Mouse (Mus musculus): ENCODE data around the gene Slc8a2. TPM values are rescaled to one million over a fixed set of nuclear protein-coding genes. Genes with fewer than 3 reads are reported as not detected.
A peak's percentile ranks its signal among the peaks of the same experiment; 100 is the strongest.

Slc8a2 gene
- polyA plus RNA-seq, 1 experiment, result not detected

GRCm38 (mm10) chr7:16101726-16102475 is 27.7 kb upstream of the Slc8a2 start:
- no peaks in the 10 kb centered on the region for H3K27me3 ChIP-seq (replicated peaks)
- peak overlapping the region; percentile 28 for H3K4me3 ChIP-seq (replicated peaks)

GRCm38 (mm10) chr7:16102686-16103226 is 26.9 kb upstream of the Slc8a2 start:
- H3K4me1 ChIP-seq, result peaks cover 70% of the 10 kb centered on the region
- peaks cover 74% of the 10 kb centered on the region for H3K36me3 ChIP-seq (replicated peaks; ENCODE audit: low read length)

More at GRCm38 (mm10) chr7:16101726-16102475, 27.7 kb upstream of the Slc8a2 start:
- Histone ChIP-seq H3K36me3 (replicated peaks; ENCODE audit: low read length) (peaks cover 65% of the 10 kb centered on the region), H3K9me3 (no peaks in the 10 kb centered on the region), H3K4me1 (peaks cover 79% of the 10 kb centered on the region)
- TF ChIP-seq FLI1 (IDR thresholded peaks at IDR 0.05; ENCODE audit: low read length) (no peak), GATA1 (IDR thresholded peaks at IDR 0.05; ENCODE audit: borderline replicate concordance, low read length) (no peak)

GRCm38 (mm10) chr7:16103760-16104159 is 25.9 kb upstream of the Slc8a2 start:
- Histone ChIP-seq H3K4me3 (replicated peaks) (peak overlapping the region; percentile 12), H3K36me3 (replicated peaks; ENCODE audit: low read length) (peaks cover 84% of the 10 kb centered on the region), H3K4me1 (peaks cover 69% of the 10 kb centered on the region), H3K9me3 (no peaks in the 10 kb centered on the region), H3K27me3 (replicated peaks) (no peaks in the 10 kb centered on the region)
- no peak for TF ChIP-seq FLI1 (IDR thresholded peaks at IDR 0.05; ENCODE audit: low read length)

More at GRCm38 (mm10) chr7:16102686-16103226, 26.9 kb upstream of the Slc8a2 start:
- H3K4me3 ChIP-seq (replicated peaks), result peak overlapping the region; percentile 29
- no peaks in the 10 kb centered on the region for H3K9me3 ChIP-seq
- no peak for TF ChIP-seq FLI1 (IDR thresholded peaks at IDR 0.05; ENCODE audit: low read length)
- TF ChIP-seq GATA1 (IDR thresholded peaks at IDR 0.05; ENCODE audit: borderline replicate concordance, low read length), result no peak
- no peaks in the 10 kb centered on the region for H3K27me3 ChIP-seq (replicated peaks)

- Histone ChIP-seq H3K36me3 (replicated peaks; ENCODE audit: low read length) (peaks cover 94% of the 10 kb centered on the region), H3K27me3 (replicated peaks) (no peaks in the 10 kb centered on the region), H3K4me3 (replicated peaks) (no peak overlapping the region), H3K4me1 (peaks cover 59% of the 10 kb centered on the region), H3K9me3 (no peaks in the 10 kb centered on the region)
- no peak for TF ChIP-seq GATA1 (IDR thresholded peaks at IDR 0.05; ENCODE audit: borderline replicate concordance, low read length)
- no peak for TF ChIP-seq FLI1 (IDR thresholded peaks at IDR 0.05; ENCODE audit: low read length)
These were observed 24.8 kb upstream of the Slc8a2 start for GRCm38 (mm10) chr7:16104611-16105388.

GRCm38 (mm10) chr7:16108886-16109542 is 20.6 kb upstream of the Slc8a2 start:
- Histone ChIP-seq H3K27me3 (replicated peaks) (no peaks in the 10 kb centered on the region), H3K4me1 (peaks cover 45% of the 10 kb centered on the region), H3K9me3 (no peaks in the 10 kb centered on the region), H3K36me3 (replicated peaks; ENCODE audit: low read length) (peaks cover 100% of the 10 kb centered on the region), H3K4me3 (replicated peaks) (no peak overlapping the region)
- TF ChIP-seq GATA1 (IDR thresholded peaks at IDR 0.05; ENCODE audit: borderline replicate concordance, low read length), result no peak
- no peak for TF ChIP-seq FLI1 (IDR thresholded peaks at IDR 0.05; ENCODE audit: low read length)

- no peaks in the 10 kb centered on the region for H3K9me3 ChIP-seq
- H3K36me3 ChIP-seq (replicated peaks; ENCODE audit: low read length), result peaks cover 100% of the 10 kb centered on the region
- no peaks in the 10 kb centered on the region for H3K27me3 ChIP-seq (replicated peaks)
- no peak overlapping the region for H3K4me3 ChIP-seq (replicated peaks)
- H3K4me1 ChIP-seq, result peaks cover 35% of the 10 kb centered on the region
- no peak for TF ChIP-seq FLI1 (IDR thresholded peaks at IDR 0.05; ENCODE audit: low read length)
- no peak for TF ChIP-seq GATA1 (IDR thresholded peaks at IDR 0.05; ENCODE audit: borderline replicate concordance, low read length)
These were observed 19.5 kb upstream of the Slc8a2 start for GRCm38 (mm10) chr7:16110158-16110557.

- TF ChIP-seq GATA1 (IDR thresholded peaks at IDR 0.05; ENCODE audit: borderline replicate concordance, low read length) (no peak), FLI1 (IDR thresholded peaks at IDR 0.05; ENCODE audit: low read length) (no peak)
- Histone ChIP-seq H3K27me3 (replicated peaks) (no peaks in the 10 kb centered on the region), H3K4me1 (peaks cover 29% of the 10 kb centered on the region), H3K36me3 (replicated peaks; ENCODE audit: low read length) (peaks cover 100% of the 10 kb centered on the region), H3K9me3 (no peaks in the 10 kb centered on the region), H3K4me3 (replicated peaks) (no peak overlapping the region)
These were observed 18.1 kb upstream of the Slc8a2 start for GRCm38 (mm10) chr7:16111284-16112090.

- Histone ChIP-seq H3K4me1 (peaks cover 31% of the 10 kb centered on the region), H3K9me3 (no peaks in the 10 kb centered on the region), H3K4me3 (replicated peaks) (no peak overlapping the region), H3K27me3 (replicated peaks) (no peaks in the 10 kb centered on the region), H3K36me3 (replicated peaks; ENCODE audit: low read length) (peaks cover 72% of the 10 kb centered on the region)
- TF ChIP-seq FLI1 (IDR thresholded peaks at IDR 0.05; ENCODE audit: low read length) (no peak), GATA1 (IDR thresholded peaks at IDR 0.05; ENCODE audit: borderline replicate concordance, low read length) (no peak)
These were observed 13.2 kb upstream of the Slc8a2 start for GRCm38 (mm10) chr7:16116418-16116817.

GRCm38 (mm10) chr7:16117100-16117499 is 12.5 kb upstream of the Slc8a2 start:
- H3K36me3 ChIP-seq (replicated peaks; ENCODE audit: low read length), result peaks cover 65% of the 10 kb centered on the region

More at GRCm38 (mm10) chr7:16117100-16117499, 12.5 kb upstream of the Slc8a2 start:
- Histone ChIP-seq H3K4me3 (replicated peaks) (no peak overlapping the region), H3K27me3 (replicated peaks) (no peaks in the 10 kb centered on the region), H3K4me1 (peaks cover 28% of the 10 kb centered on the region), H3K9me3 (no peaks in the 10 kb centered on the region)
- TF ChIP-seq GATA1 (IDR thresholded peaks at IDR 0.05; ENCODE audit: borderline replicate concordance, low read length) (no peak), FLI1 (IDR thresholded peaks at IDR 0.05; ENCODE audit: low read length) (no peak)
